Mouse (Mus musculus) cerebellum, adult 9-11 months (tissue): ENCODE data around the gene Olfr1502.
"Not testable (repeated sequence)": the region's sequence is repeated elsewhere in the genome, so short reads cannot be mapped to it uniquely, and the experiment has no call there.

Experiments used
- DNase-seq: peaks from one replicate; pipeline ENCODE4 v3.0.0; 2022

The Olfr1502 gene

GRCm38 (mm10) chr19:13861495-13861894, at the start of gene Olfr1502:
Gene Olfr1502, plus strand, starts transcription at chr19:13861795.
- DNase-seq = no peak

GRCm38 (mm10) chr19:13812823-13813222, 48.8 kb upstream of the Olfr1502 start:
- DNase-seq = no peak

- no peak for DNase-seq
These were observed 42.8 kb upstream of the Olfr1502 start for GRCm38 (mm10) chr19:13818827-13819226.

GRCm38 (mm10) chr19:13819347-13819746, 42.2 kb upstream of the Olfr1502 start, which contains the start of gene Olfr1499:
Gene Olfr1499, minus strand, starts transcription at chr19:13819447.
- no peak for DNase-seq

GRCm38 (mm10) chr19:13820847-13821246, 40.7 kb upstream of the Olfr1502 start:
- DNase-seq = no peak

- no peak for DNase-seq
These were observed 33.1 kb upstream of the Olfr1502 start for GRCm38 (mm10) chr19:13828447-13828846.

- DNase-seq = no peak
These were observed 31.2 kb upstream of the Olfr1502 start, which contains the start of gene Olfr1500 for GRCm38 (mm10) chr19:13830388-13830787. Gene Olfr1500, minus strand, starts transcription at chr19:13830488.

- not testable (repeated sequence) for DNase-seq
These were observed 11.0 kb upstream of the Olfr1502 start, which contains the start of gene Olfr1501 for GRCm38 (mm10) chr19:13850592-13850991. Gene Olfr1501, minus strand, starts transcription at chr19:13850692.

- DNase-seq = no peak
These were observed 36.2 kb downstream of the Olfr1502 start, which contains the start of gene Olfr1504 for GRCm38 (mm10) chr19:13897828-13898227. Gene Olfr1504, minus strand, starts transcription at chr19:13897928.
